Mouse (Mus musculus): Measurements from ENCODE around the gene Pygl.

GRCm38 (mm10) chr12:70204433-70204832 is 26.9 kb downstream of the Pygl start:
- no peak for TF ChIP-seq POLR2A (IDR thresholded peaks at IDR 0.05; ENCODE audit: insufficient read depth, low read length)
- TF ChIP-seq EP300 (IDR thresholded peaks at IDR 0.05; ENCODE audit: insufficient read depth, low read depth, low read length) = no peak
